Mouse (Mus musculus) embryonic facial prominence, embryonic 11.5 days (tissue): ENCODE results near the gene 3110040M04Rik. TPM values are rescaled to one million over a fixed set of nuclear protein-coding genes. Genes with fewer than 3 reads are reported as not detected.

ENCODE experiments used
- ATAC-seq: fragments of 200-750 bp; cut with Nextera tagmentation; replicated peaks from 2 replicates; pipeline ENCODE4 v1.8.0; 2017; ENCODE audit warnings: low read depth; ENCODE audit not compliant: insufficient number of reproducible peaks, low FRiP score, low TSS enrichment
- DNase-seq: peaks from one replicate; pipeline ENCODE4 v3.0.0-alpha.2; 2015; ENCODE audit warnings: low spot score
- H3K27ac ChIP-seq: fragments of 300-500 bp; sonication (generic); replicated peaks from 2 replicates; pipeline ENCODE4 v1.5.1; 2014; ENCODE audit warnings: mild to moderate bottlenecking, low read depth, low read length, control low read depth
- H3K27me3 ChIP-seq: fragments of 300-500 bp; sonication (generic); 2 replicates; pipeline ENCODE4 v1.6.1; 2014; ENCODE audit warnings: mild to moderate bottlenecking, low read length, moderate library complexity, mixed read lengths; ENCODE audit not compliant: control insufficient read depth, insufficient read depth
- H3K36me3 ChIP-seq: fragments of 300-500 bp; sonication (generic); replicated peaks from 2 replicates; pipeline ENCODE4 v1.6.1; 2014; ENCODE audit warnings: low read depth, mild to moderate bottlenecking, low read length, moderate library complexity, mixed read lengths; ENCODE audit not compliant: control insufficient read depth, insufficient read depth
- H3K4me1 ChIP-seq: fragments of 300-500 bp; sonication (generic); 2 replicates; pipeline ENCODE4 v1.6.1; 2014; ENCODE audit warnings: low read length, mixed read lengths; ENCODE audit not compliant: control insufficient read depth, insufficient read depth
- H3K4me2 ChIP-seq: fragments of 300-500 bp; sonication (generic); 2 replicates; pipeline ENCODE4 v1.6.1; 2014; ENCODE audit warnings: low read depth, mild to moderate bottlenecking, control low read depth, low read length, moderate library complexity
- H3K4me3 ChIP-seq: fragments of 300-500 bp; sonication (generic); 2 replicates; pipeline ENCODE4 v1.5.1; 2014; ENCODE audit warnings: low read depth, low read length, control low read depth
- H3K9ac ChIP-seq: fragments of 300-500 bp; sonication (generic); replicated peaks from 2 replicates; pipeline ENCODE4 v1.6.1; 2014; ENCODE audit warnings: mild to moderate bottlenecking, control low read depth, low read length
- H3K9me3 ChIP-seq: fragments of 300-500 bp; sonication (generic); replicated peaks from 2 replicates; pipeline ENCODE4 v1.6.1; 2016; ENCODE audit warnings: mild to moderate bottlenecking, low read length, inconsistent platforms, mixed read lengths; ENCODE audit not compliant: control insufficient read depth
- WGBS: fragments of 180-500 bp; shearing (Covaris S2); extraction: QIAGEN DNeasy Blood & Tissue Kit; methylation state at CpG from one replicate; pipeline ENCODE4 v1.1.7; 2014; 5-methylcytosine and 5-hydroxymethylcytosine counted together
- polyA plus RNA-seq: library from polyadenylated mRNA; unstranded; fragments of >200 nt; fragmentation: Nextera tagmentation; extraction: Ambion mirVana; gene quantifications from 2 replicates; pipeline ENCODE4 v1.2.1, GENCODE M21; 2014

The 3110040M04Rik gene
- polyA plus RNA-seq, 1 experiment from 2014 or later, result not detected

DNA sequence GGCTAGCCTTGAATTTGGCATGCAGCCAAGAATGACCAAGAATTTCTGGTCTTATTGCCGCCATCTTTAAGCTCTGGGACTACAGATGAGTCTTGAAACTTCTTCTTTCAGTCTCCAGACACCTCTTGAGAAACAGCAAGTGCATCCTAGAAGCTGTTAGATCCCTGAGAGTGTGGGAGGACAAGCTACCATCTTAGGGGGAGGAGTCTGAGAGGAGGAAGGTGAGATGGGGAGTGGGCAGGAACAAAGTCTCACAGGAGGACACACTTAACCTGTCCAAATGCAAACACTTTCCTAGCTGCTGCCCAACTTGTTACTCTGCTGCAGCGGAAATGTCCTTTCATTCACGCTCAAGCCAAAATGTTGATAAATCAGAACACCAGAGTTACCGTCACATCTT lies 40.8 kb downstream of the 3110040M04Rik start:
- Histone ChIP-seq H3K36me3 (no peaks in the 10 kb centered on the region), H3K9ac (no peak overlapping the region), H3K9me3 (no peaks in the 10 kb centered on the region), H3K4me2 (no peak overlapping the region), H3K27ac (no peak overlapping the region), H3K4me1 (no peaks in the 10 kb centered on the region), H3K4me3 (no peak overlapping the region), H3K27me3 (no peaks in the 10 kb centered on the region)
- ATAC-seq (no peak), DNase-seq (no peak)
- 97% methylated on average over 4 of the region's 4 CpGs for WGBS

DNA sequence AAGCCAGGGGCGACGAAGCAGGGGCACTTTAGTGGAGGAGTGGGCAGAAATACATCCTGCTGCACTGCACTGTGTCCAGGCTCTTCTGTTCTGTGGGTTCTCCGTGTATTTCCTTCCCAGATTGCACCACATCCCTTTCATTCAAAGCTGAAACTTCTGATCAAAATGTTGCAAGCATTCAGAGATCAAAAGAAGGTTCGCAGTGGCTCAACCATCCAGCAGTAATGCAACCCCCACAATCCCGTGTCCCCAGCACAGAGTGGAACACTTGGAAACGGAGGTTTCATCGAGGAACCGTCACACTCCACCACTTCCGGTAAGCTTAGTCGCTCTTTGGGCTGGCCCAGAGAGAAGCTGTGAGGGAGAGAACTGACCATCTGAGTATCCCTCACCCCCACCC lies 41.2 kb downstream of the 3110040M04Rik start:
- Histone ChIP-seq H3K36me3 (no peaks in the 10 kb centered on the region), H3K9me3 (no peaks in the 10 kb centered on the region), H3K27me3 (no peaks in the 10 kb centered on the region), H3K27ac (no peak overlapping the region), H3K9ac (no peak overlapping the region), H3K4me2 (no peak overlapping the region), H3K4me1 (no peaks in the 10 kb centered on the region), H3K4me3 (no peak overlapping the region)
- WGBS, result 89% methylated on average over 10 of the region's 10 CpGs
- no peak for ATAC-seq
- DNase-seq, result no peak

DNA sequence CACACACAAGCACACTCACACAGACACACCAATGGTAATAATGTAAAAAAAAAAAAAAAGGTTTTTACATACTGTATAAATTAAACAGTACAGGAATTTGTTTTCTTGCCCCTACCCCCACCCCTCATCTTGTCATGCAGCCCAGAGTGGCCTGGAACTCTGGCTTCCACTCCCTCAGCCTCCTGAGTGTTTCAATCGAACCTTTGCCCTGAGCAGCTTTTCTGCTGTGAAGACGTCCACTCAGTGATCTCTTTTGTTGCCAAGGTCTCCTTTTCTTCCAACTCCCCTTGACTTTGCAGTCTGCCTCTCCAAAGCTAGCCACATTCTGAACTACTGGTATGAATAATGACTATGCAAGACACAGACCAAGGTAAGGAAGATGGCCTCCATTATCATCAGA lies 41.9 kb downstream of the 3110040M04Rik start:
- 67% methylated on average over 2 of the region's 2 CpGs for WGBS
- H3K27me3 ChIP-seq, result no peaks in the 10 kb centered on the region
- no peak overlapping the region for H3K4me3 ChIP-seq
- H3K9me3 ChIP-seq, result no peaks in the 10 kb centered on the region
- no peak overlapping the region for H3K27ac ChIP-seq
- no peaks in the 10 kb centered on the region for H3K36me3 ChIP-seq
- no peak for DNase-seq
- H3K9ac ChIP-seq, result no peak overlapping the region
- H3K4me1 ChIP-seq, result no peaks in the 10 kb centered on the region
- ATAC-seq, result no peak
- H3K4me2 ChIP-seq, result no peak overlapping the region

DNA sequence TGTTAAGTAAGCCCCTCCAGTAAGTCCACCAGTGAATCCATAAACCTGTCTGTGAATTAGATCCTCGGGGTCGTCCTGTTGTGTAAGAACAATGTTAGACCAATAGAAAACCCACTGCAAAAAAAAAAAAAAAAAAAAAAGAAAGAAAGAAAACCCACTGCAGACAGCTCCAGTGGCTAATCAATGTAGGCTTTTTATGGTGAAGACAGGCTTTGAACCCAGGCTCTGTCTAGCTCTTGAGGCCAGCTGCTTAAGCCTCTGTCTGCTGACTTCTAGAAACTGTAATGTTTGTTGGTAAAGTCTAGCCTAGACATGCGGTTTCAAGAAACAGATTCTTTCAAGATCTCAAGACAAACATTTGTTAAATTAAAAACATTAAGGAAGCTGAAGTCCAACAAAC lies 46.2 kb downstream of the 3110040M04Rik start:
- DNase-seq, result no peak
- Histone ChIP-seq H3K9me3 (no peaks in the 10 kb centered on the region), H3K27me3 (no peaks in the 10 kb centered on the region), H3K9ac (no peak overlapping the region), H3K4me1 (no peaks in the 10 kb centered on the region), H3K4me3 (no peak overlapping the region), H3K27ac (no peak overlapping the region), H3K36me3 (no peaks in the 10 kb centered on the region), H3K4me2 (no peak overlapping the region)
- 86% methylated on average over 3 of the region's 3 CpGs for WGBS
- ATAC-seq, result no peak

DNA sequence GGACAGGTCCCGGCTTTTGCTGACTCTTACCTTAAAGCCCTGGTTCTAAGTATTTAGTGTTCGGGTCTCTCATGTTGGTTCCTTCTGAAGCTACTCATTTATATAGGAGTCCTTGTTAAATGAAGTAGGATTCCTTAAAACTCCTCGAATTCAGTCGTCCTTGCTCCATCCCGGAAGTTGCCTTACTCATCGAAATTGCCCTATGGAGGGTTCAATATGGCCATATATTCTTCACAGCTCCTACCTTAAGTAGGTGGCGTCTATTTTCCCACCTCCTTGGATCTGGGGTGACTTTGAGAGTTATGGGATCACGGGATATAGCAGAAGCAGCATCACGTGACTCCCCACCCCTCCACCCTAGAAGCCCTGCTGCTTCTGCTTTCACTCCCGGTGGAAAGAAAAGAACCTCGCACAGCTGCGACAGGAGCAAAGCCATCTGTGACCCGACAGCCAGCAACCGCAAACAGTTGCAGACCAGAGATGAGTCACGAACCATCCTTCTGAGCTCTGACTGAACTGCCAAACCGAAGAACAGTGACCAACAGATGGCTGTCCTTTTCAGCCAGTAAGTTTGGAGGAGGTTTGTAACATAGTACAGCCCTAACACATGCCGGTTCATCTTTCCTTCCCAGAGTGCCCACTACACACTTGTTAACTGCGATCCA lies 46.7 kb downstream of the 3110040M04Rik start:
- H3K27me3 ChIP-seq, result no peaks in the 10 kb centered on the region
- DNase-seq, result no peak
- H3K36me3 ChIP-seq, result no peaks in the 10 kb centered on the region
- no peak overlapping the region for H3K4me3 ChIP-seq
- H3K9ac ChIP-seq, result no peak overlapping the region
- no peaks in the 10 kb centered on the region for H3K9me3 ChIP-seq
- 64% methylated on average over 18 of the region's 18 CpGs for WGBS
- H3K4me1 ChIP-seq, result no peaks in the 10 kb centered on the region
- H3K4me2 ChIP-seq, result no peak overlapping the region
- no peak overlapping the region for H3K27ac ChIP-seq
- ATAC-seq, result 0 out of 2 replicates have a peak, but pooled peaks have one; percentile 41

DNA sequence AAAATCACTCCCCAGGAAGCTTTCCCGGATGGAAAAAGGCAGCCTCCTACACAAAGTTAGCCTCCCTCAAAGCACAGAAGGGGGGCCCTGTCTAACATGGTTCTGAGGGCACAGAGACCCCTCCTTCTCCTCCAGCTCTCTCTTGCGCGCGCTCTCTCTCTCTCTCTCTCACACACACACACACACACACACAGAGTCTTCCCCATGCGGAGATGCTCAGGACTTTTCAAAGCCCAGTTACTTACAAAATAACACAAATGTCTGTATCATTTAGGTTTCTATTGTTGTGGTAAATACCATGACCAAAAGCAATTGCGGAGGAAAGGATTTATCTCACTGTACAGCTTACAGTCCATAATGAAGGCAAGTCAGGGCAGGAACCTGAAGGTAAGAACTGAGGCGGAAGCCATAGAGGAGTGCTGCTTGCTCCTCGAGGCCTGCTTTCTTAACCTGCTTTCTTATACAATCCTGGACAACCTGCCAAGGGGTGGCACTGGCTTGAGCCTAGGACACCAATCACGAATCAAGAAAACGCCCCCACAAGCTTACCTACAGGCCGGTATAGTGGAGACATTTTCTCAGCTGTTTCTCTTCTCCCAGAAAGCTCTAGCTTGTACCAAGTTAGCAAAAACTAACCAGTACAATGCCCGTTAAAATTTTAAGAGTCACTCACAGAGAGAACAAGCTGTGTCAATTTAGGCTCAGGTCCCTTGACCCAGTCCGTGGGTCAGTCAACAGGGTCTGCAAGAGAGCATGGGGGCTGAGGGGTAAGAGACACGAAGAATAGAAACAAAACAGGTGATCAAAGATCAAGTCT lies 47.5 kb downstream of the 3110040M04Rik start:
- Histone ChIP-seq H3K27me3 (no peaks in the 10 kb centered on the region), H3K4me3 (no peak overlapping the region), H3K27ac (no peak overlapping the region), H3K4me2 (no peak overlapping the region), H3K9me3 (no peaks in the 10 kb centered on the region), H3K4me1 (no peaks in the 10 kb centered on the region), H3K9ac (no peak overlapping the region), H3K36me3 (no peaks in the 10 kb centered on the region)
- DNase-seq, result no peak
- peak; percentile 23; the same call in 1 of the 2 replicates for ATAC-seq
- 77% methylated on average over 14 of the region's 14 CpGs for WGBS

Other genes with a start within 250 kb of the 3110040M04Rik start
- gene Hmcn1, start 210.7 kb upstream of the 3110040M04Rik start, polyA plus RNA-seq, result 25.5 and 32.8 TPM in 2 replicates
- 0.49 and 0.66 TPM in 2 replicates for gene Gm47985, start 21.6 kb upstream of the 3110040M04Rik start, polyA plus RNA-seq
- 0.45 TPM in 1 of 2 replicates, not detected in the other for gene Gm8947, start 11.7 kb upstream of the 3110040M04Rik start, polyA plus RNA-seq
- 0.36 TPM in 1 of 2 replicates, not detected in the other for gene Gm47995, start 5.7 kb upstream of the 3110040M04Rik start, polyA plus RNA-seq
- 0.54 TPM in 1 of 2 replicates, not detected in the other for gene Gm47996, start 6.0 kb downstream of the 3110040M04Rik start, polyA plus RNA-seq
- gene Ivns1abp, start 140.4 kb downstream of the 3110040M04Rik start, polyA plus RNA-seq, result 432 and 470 TPM in 2 replicates
- 21.9 and 22.8 TPM in 2 replicates for gene Swt1, start 224.3 kb downstream of the 3110040M04Rik start, polyA plus RNA-seq
- 43.5 and 45.8 TPM in 2 replicates for gene Trmt1l, start 224.4 kb downstream of the 3110040M04Rik start, polyA plus RNA-seq